Mouse (Mus musculus): Measurements from ENCODE around the gene Nek11. TPM values are rescaled to one million over a fixed set of nuclear protein-coding genes. Genes with fewer than 3 reads are reported as not detected.

Nek11 gene
- polyA plus RNA-seq, 1 experiment from 2014 or later: 3.3 TPM

- H3K27ac ChIP-seq: no peak overlapping the region
- WGBS: 85% methylated on average over 2 of the region's 2 CpGs
- no peak for ATAC-seq (replicated peaks)
Observed at GRCm38 (mm10) chr9:105306042-105306441, 89.3 kb downstream of the Nek11 start.

GRCm38 (mm10) chr9:105302230-105302629, 93.1 kb downstream of the Nek11 start:
- 84% methylated on average over 3 of the region's 3 CpGs for WGBS
- H3K9ac ChIP-seq: no peak overlapping the region
- ATAC-seq (replicated peaks): no peak

More at GRCm38 (mm10) chr9:105306042-105306441, 89.3 kb downstream of the Nek11 start:
- H3K4me2 ChIP-seq: no peak overlapping the region
- peaks cover 18% of the 10 kb centered on the region for H3K4me1 ChIP-seq
- no peaks in the 10 kb centered on the region for H3K27me3 ChIP-seq (replicated peaks)
- no peaks in the 10 kb centered on the region for H3K36me3 ChIP-seq (replicated peaks)
- no peak overlapping the region for H3K9ac ChIP-seq
- H3K9me3 ChIP-seq: no peaks in the 10 kb centered on the region
- no peak overlapping the region for H3K4me3 ChIP-seq

GRCm38 (mm10) chr9:105301396-105301795, 93.9 kb downstream of the Nek11 start:
- H3K27ac ChIP-seq: no peak overlapping the region
- no peak overlapping the region for H3K9ac ChIP-seq
- H3K4me2 ChIP-seq: no peak overlapping the region
- no peaks in the 10 kb centered on the region for H3K27me3 ChIP-seq (replicated peaks)
- H3K9me3 ChIP-seq: no peaks in the 10 kb centered on the region
- no peak for ATAC-seq (replicated peaks)
- H3K4me1 ChIP-seq: peaks cover 7% of the 10 kb centered on the region
- WGBS: 97% methylated on average over 1 of the region's 1 CpGs
- H3K36me3 ChIP-seq (replicated peaks): no peaks in the 10 kb centered on the region
- no peak overlapping the region for H3K4me3 ChIP-seq

More at GRCm38 (mm10) chr9:105302230-105302629, 93.1 kb downstream of the Nek11 start:
- Histone ChIP-seq H3K4me1 (peaks cover 8% of the 10 kb centered on the region), H3K27ac (no peak overlapping the region), H3K27me3 (replicated peaks) (no peaks in the 10 kb centered on the region), H3K36me3 (replicated peaks) (no peaks in the 10 kb centered on the region), H3K4me3 (no peak overlapping the region), H3K9me3 (no peaks in the 10 kb centered on the region), H3K4me2 (no peak overlapping the region)

- ATAC-seq (replicated peaks): no peak
Observed at GRCm38 (mm10) chr9:105300738-105301325, 94.5 kb downstream of the Nek11 start.

GRCm38 (mm10) chr9:105284670-105285069, 110.7 kb downstream of the Nek11 start:
- Histone ChIP-seq H3K4me3 (no peak overlapping the region), H3K4me2 (no peak overlapping the region), H3K4me1 (0 out of 2 replicates have a peak, but pooled peaks cover 4% of the 10 kb centered on the region), H3K9ac (no peak overlapping the region), H3K27ac (no peak overlapping the region), H3K27me3 (replicated peaks) (no peaks in the 10 kb centered on the region), H3K36me3 (replicated peaks) (no peaks in the 10 kb centered on the region), H3K9me3 (no peaks in the 10 kb centered on the region)
- 39% methylated on average over 7 of the region's 7 CpGs for WGBS
- ATAC-seq (replicated peaks): no peak

More at GRCm38 (mm10) chr9:105300738-105301325, 94.5 kb downstream of the Nek11 start:
- Histone ChIP-seq H3K4me3 (no peak overlapping the region), H3K9ac (no peak overlapping the region), H3K27ac (no peak overlapping the region), H3K9me3 (no peaks in the 10 kb centered on the region), H3K4me2 (no peak overlapping the region), H3K27me3 (replicated peaks) (no peaks in the 10 kb centered on the region), H3K36me3 (replicated peaks) (no peaks in the 10 kb centered on the region), H3K4me1 (peaks cover 4% of the 10 kb centered on the region)
- 68% methylated on average over 2 of the region's 2 CpGs for WGBS

- no peak for ATAC-seq (replicated peaks)
Observed at GRCm38 (mm10) chr9:105282725-105283124, 112.6 kb downstream of the Nek11 start.

GRCm38 (mm10) chr9:105274925-105275324, 120.4 kb downstream of the Nek11 start:
- Histone ChIP-seq H3K4me1 (peaks cover 13% of the 10 kb centered on the region), H3K27ac (peak overlapping the region; percentile 64), H3K36me3 (replicated peaks) (no peaks in the 10 kb centered on the region), H3K9ac (no peak overlapping the region), H3K9me3 (no peaks in the 10 kb centered on the region), H3K4me2 (no peak overlapping the region), H3K27me3 (replicated peaks) (no peaks in the 10 kb centered on the region), H3K4me3 (no peak overlapping the region)
- 71% methylated on average over 3 of the region's 3 CpGs for WGBS
- no peak for ATAC-seq (replicated peaks)

More at GRCm38 (mm10) chr9:105282725-105283124, 112.6 kb downstream of the Nek11 start:
- Histone ChIP-seq H3K4me3 (no peak overlapping the region), H3K4me1 (0 out of 2 replicates have a peak, but pooled peaks cover 3% of the 10 kb centered on the region), H3K4me2 (no peak overlapping the region), H3K9ac (no peak overlapping the region), H3K27ac (no peak overlapping the region), H3K27me3 (replicated peaks) (no peaks in the 10 kb centered on the region), H3K36me3 (replicated peaks) (no peaks in the 10 kb centered on the region), H3K9me3 (no peaks in the 10 kb centered on the region)
- WGBS: 23% methylated on average over 4 of the region's 4 CpGs

GRCm38 (mm10) chr9:105274286-105274685, 121.0 kb downstream of the Nek11 start:
- WGBS: 9% methylated on average over 6 of the region's 6 CpGs
- H3K4me3 ChIP-seq: no peak overlapping the region
- H3K27me3 ChIP-seq (replicated peaks): no peaks in the 10 kb centered on the region
- peak overlapping the region; percentile 64 for H3K27ac ChIP-seq
- peaks cover 13% of the 10 kb centered on the region for H3K4me1 ChIP-seq
- H3K9ac ChIP-seq: no peak overlapping the region
- no peaks in the 10 kb centered on the region for H3K36me3 ChIP-seq (replicated peaks)
- no peaks in the 10 kb centered on the region for H3K9me3 ChIP-seq
- no peak; the same call in 1 of the 2 replicates for ATAC-seq (replicated peaks)
- H3K4me2 ChIP-seq: no peak overlapping the region

GRCm38 (mm10) chr9:105272241-105272640, 123.1 kb downstream of the Nek11 start:
- 17% methylated on average over 7 of the region's 7 CpGs for WGBS

GRCm38 (mm10) chr9:105263140-105263539, 132.2 kb downstream of the Nek11 start:
- Histone ChIP-seq H3K4me1 (peaks cover 14% of the 10 kb centered on the region), H3K4me3 (no peak overlapping the region), H3K27me3 (replicated peaks) (no peaks in the 10 kb centered on the region), H3K9ac (no peak overlapping the region), H3K4me2 (no peak overlapping the region), H3K36me3 (replicated peaks) (no peaks in the 10 kb centered on the region), H3K9me3 (no peaks in the 10 kb centered on the region), H3K27ac (peak overlapping the region; percentile 10; the same call in 1 of the 2 replicates)
- WGBS: 68% methylated on average over 2 of the region's 2 CpGs
- 0 out of 2 replicates have a peak, but pooled peaks have one; percentile 20 for ATAC-seq (replicated peaks)

More at GRCm38 (mm10) chr9:105272241-105272640, 123.1 kb downstream of the Nek11 start:
- no peak overlapping the region for H3K9ac ChIP-seq
- no peaks in the 10 kb centered on the region for H3K36me3 ChIP-seq (replicated peaks)
- no peaks in the 10 kb centered on the region for H3K9me3 ChIP-seq
- H3K27ac ChIP-seq: no peak overlapping the region
- no peaks in the 10 kb centered on the region for H3K27me3 ChIP-seq (replicated peaks)
- no peak overlapping the region for H3K4me3 ChIP-seq
- no peak for ATAC-seq (replicated peaks)
- H3K4me2 ChIP-seq: no peak overlapping the region
- H3K4me1 ChIP-seq: peaks cover 13% of the 10 kb centered on the region

- Histone ChIP-seq H3K9me3 (no peaks in the 10 kb centered on the region), H3K27ac (peak overlapping the region; percentile 49), H3K4me1 (peaks cover 10% of the 10 kb centered on the region), H3K4me3 (no peak overlapping the region), H3K4me2 (no peak overlapping the region), H3K9ac (no peak overlapping the region), H3K27me3 (replicated peaks) (no peaks in the 10 kb centered on the region), H3K36me3 (replicated peaks) (no peaks in the 10 kb centered on the region)
- WGBS: 51% methylated on average over 10 of the region's 10 CpGs
- no peak for ATAC-seq (replicated peaks)
Observed at GRCm38 (mm10) chr9:105257668-105258067, 137.7 kb downstream of the Nek11 start.

- Histone ChIP-seq H3K4me3 (no peak overlapping the region), H3K4me1 (peaks cover 3% of the 10 kb centered on the region), H3K4me2 (no peak overlapping the region), H3K36me3 (replicated peaks) (no peaks in the 10 kb centered on the region), H3K9ac (no peak overlapping the region), H3K27me3 (replicated peaks) (no peaks in the 10 kb centered on the region), H3K9me3 (no peaks in the 10 kb centered on the region), H3K27ac (no peak overlapping the region)
- 87% methylated on average over 1 of the region's 1 CpGs for WGBS
- ATAC-seq (replicated peaks): no peak
Observed at GRCm38 (mm10) chr9:105254076-105254475, 141.2 kb downstream of the Nek11 start.

Measured in midbrain, embryonic 15.5 days (tissue).